Mouse (Mus musculus): ENCODE results near the gene Adamtsl1.

Gene Adamtsl1

GRCm38 (mm10) chr4:86396672-86397288, 882.8 kb downstream of the Adamtsl1 start:
- DNase-seq (ENCODE audit: low read depth, low spot score) = no peak

GRCm38 (mm10) chr4:86397470-86397869, 883.5 kb downstream of the Adamtsl1 start:
- no peak for DNase-seq (ENCODE audit: low read depth, low spot score)

- DNase-seq (ENCODE audit: low read depth, low spot score) = no peak
Observed at GRCm38 (mm10) chr4:86401116-86401515, 887.1 kb downstream of the Adamtsl1 start.

- no peak for DNase-seq (ENCODE audit: low read depth, low spot score)
Observed at GRCm38 (mm10) chr4:86406501-86407199, 892.7 kb downstream of the Adamtsl1 start.

- no peak for DNase-seq (ENCODE audit: low read depth, low spot score)
Observed at GRCm38 (mm10) chr4:86407200-86407527, 893.2 kb downstream of the Adamtsl1 start.

- no peak for DNase-seq (ENCODE audit: low read depth, low spot score)
Observed at GRCm38 (mm10) chr4:86408421-86408820, 894.4 kb downstream of the Adamtsl1 start.

- no peak for DNase-seq (ENCODE audit: low read depth, low spot score)
Observed at GRCm38 (mm10) chr4:86410946-86411345, 897.0 kb downstream of the Adamtsl1 start.

GRCm38 (mm10) chr4:86413388-86413787, 899.4 kb downstream of the Adamtsl1 start:
- no peak for DNase-seq (ENCODE audit: low read depth, low spot score)

GRCm38 (mm10) chr4:86416401-86417025, 902.5 kb downstream of the Adamtsl1 start:
- no peak for DNase-seq (ENCODE audit: low read depth, low spot score)

- DNase-seq (ENCODE audit: low read depth, low spot score) = no peak
Observed at GRCm38 (mm10) chr4:86422586-86422985, 908.6 kb downstream of the Adamtsl1 start.

- DNase-seq (ENCODE audit: low read depth, low spot score) = no peak
Observed at GRCm38 (mm10) chr4:86425581-86425980, 911.6 kb downstream of the Adamtsl1 start.

GRCm38 (mm10) chr4:86426549-86426948, 912.6 kb downstream of the Adamtsl1 start:
- DNase-seq (ENCODE audit: low read depth, low spot score) = no peak

- DNase-seq (ENCODE audit: low read depth, low spot score) = no peak
Observed at GRCm38 (mm10) chr4:86427312-86427711, 913.3 kb downstream of the Adamtsl1 start.

GRCm38 (mm10) chr4:86428091-86428745, 914.2 kb downstream of the Adamtsl1 start:
- DNase-seq (ENCODE audit: low read depth, low spot score) = no peak

GRCm38 (mm10) chr4:86435631-86436030, 921.7 kb downstream of the Adamtsl1 start:
- no peak for DNase-seq (ENCODE audit: low read depth, low spot score)

GRCm38 (mm10) chr4:86436336-86436735, 922.4 kb downstream of the Adamtsl1 start:
- no peak for DNase-seq (ENCODE audit: low read depth, low spot score)

- no peak for DNase-seq (ENCODE audit: low read depth, low spot score)
Observed at GRCm38 (mm10) chr4:86450468-86450867, 936.5 kb downstream of the Adamtsl1 start.

GRCm38 (mm10) chr4:86464808-86465207, 950.8 kb downstream of the Adamtsl1 start:
- DNase-seq (ENCODE audit: low read depth, low spot score) = no peak

Measured in brain, embryonic 18.5 days (tissue).